Mouse (Mus musculus) right cerebral cortex, postnatal 25 days (tissue): ENCODE results near the gene 2010300C02Rik.

ENCODE experiments used
- DNase-seq: peaks from one replicate; pipeline ENCODE4 v3.0.0; 2022

Gene 2010300C02Rik

GRCm38 (mm10) chr1:37565396-37565795 is 154.5 kb downstream of the 2010300C02Rik start:
- DNase-seq: no peak

GRCm38 (mm10) chr1:37561955-37562354 is 157.9 kb downstream of the 2010300C02Rik start:
- no peak for DNase-seq
